Mouse (Mus musculus) myocyte (in vitro differentiated cells): Measurements from ENCODE around the gene Kif20b.

Experiments used
- CEBPB ChIP-seq: IDR thresholded peaks from 2 replicates; pipeline ENCODE4 v1.6.1; 2011; ENCODE audit warnings: mild to moderate bottlenecking, moderate library complexity; ENCODE audit not compliant: poor library complexity, insufficient read depth, severe bottlenecking
- MAX ChIP-seq: IDR thresholded peaks from one replicate; pipeline ENCODE4 v1.6.1; 2011; ENCODE audit warnings: low read depth, mild to moderate bottlenecking, control low read depth
- MYOD1 ChIP-seq, 3 experiments: IDR thresholded peaks; one replicate each; pipeline ENCODE4 v1.6.1; 2011; ENCODE audit warnings: control low read depth in 2 of 3, low read depth in 2 of 3, mild to moderate bottlenecking in 2 of 3, moderate library complexity in 1 of 3; ENCODE audit not compliant: insufficient read length in 2 of 3, control insufficient read depth in 1 of 3
- MYOG ChIP-seq, 3 experiments: IDR thresholded peaks; one replicate each; pipeline ENCODE4 v1.6.1; 2011; ENCODE audit warnings: control low read depth in 2 of 3, low read depth in 2 of 3, mild to moderate bottlenecking in 2 of 3; ENCODE audit not compliant: insufficient read length in 2 of 3, control insufficient read depth in 1 of 3, insufficient read depth in 1 of 3
- POLR2A ChIP-seq: IDR thresholded peaks from one replicate; pipeline ENCODE4 v1.6.1; 2011; ENCODE audit warnings: low read depth, mild to moderate bottlenecking, control low read depth, moderate library complexity; ENCODE audit not compliant: insufficient read length
- POLR2AphosphoS2 ChIP-seq: IDR thresholded peaks from one replicate; pipeline ENCODE4 v1.6.1; 2011; ENCODE audit warnings: low read depth, control low read depth; ENCODE audit not compliant: insufficient read length
- REST ChIP-seq: IDR thresholded peaks from one replicate; pipeline ENCODE4 v1.6.1; 2011; ENCODE audit warnings: mild to moderate bottlenecking, control low read depth, moderate library complexity; ENCODE audit not compliant: insufficient read depth, insufficient read length
- SRF ChIP-seq: IDR thresholded peaks from one replicate; pipeline ENCODE4 v1.6.1; 2011; ENCODE audit warnings: low read depth; ENCODE audit not compliant: control insufficient read depth, insufficient read length
- TCF3 ChIP-seq: IDR thresholded peaks from one replicate; pipeline ENCODE4 v1.6.1; 2011; ENCODE audit warnings: low read depth, control low read depth; ENCODE audit not compliant: insufficient read length
- USF1 ChIP-seq: IDR thresholded peaks from one replicate; pipeline ENCODE4 v1.6.1; 2011; ENCODE audit warnings: low read depth, mild to moderate bottlenecking, control low read depth, moderate library complexity

DNA sequence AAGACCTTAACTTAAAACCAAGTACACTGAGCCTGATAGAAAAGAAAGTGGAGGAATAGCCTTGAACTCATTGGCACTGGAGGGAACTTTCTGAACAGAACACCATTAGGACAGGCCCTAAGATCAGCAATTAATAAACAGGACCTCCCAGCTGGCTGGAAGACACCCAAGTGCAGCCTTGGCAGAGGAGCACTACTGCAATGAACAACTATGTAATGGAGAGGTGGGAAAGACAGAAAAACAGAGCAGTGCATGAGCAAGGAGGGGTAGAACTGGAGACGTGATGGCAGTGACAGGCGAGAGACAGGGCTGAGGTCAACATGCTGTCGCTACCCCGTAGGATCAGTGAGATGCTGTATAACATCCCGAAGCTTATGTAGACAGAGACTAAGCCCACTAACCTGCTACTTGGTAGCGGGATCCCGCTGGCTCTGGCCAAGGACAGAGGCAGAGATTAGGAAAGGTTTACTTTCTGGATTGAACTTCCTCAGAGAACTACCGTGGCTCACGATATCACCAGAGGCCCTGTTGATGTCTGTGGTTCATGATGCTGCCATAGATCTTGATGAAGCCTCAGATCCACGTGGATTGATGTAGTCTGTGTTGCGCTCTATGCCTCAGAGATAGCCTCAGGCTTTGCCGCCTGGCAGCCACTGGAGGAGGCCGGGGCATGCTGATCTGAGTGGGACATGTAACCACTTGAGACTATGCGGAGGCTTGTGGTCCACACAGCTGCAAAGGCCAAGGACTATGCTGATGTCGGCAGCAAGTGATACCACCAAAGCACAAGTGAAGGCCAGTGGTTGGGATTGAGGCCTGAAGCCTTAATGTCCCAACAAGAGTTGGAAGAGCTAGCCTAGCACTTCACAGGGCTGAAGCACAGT lies 24.8 kb upstream of the Kif20b start:
- TF ChIP-seq POLR2A (no peak), MAX (no peak), MYOD1 (IDR thresholded peaks at IDR 0.05; ENCODE audit: control insufficient read depth in 1 of 3, insufficient read length in 2 of 3, low read depth in 2 of 3) (no peak), USF1 (no peak), MYOG (IDR thresholded peaks at IDR 0.05; ENCODE audit: control insufficient read depth in 1 of 3, insufficient read depth in 1 of 3, insufficient read length in 2 of 3, low read depth in 2 of 3) (no peak), REST (no peak), POLR2AphosphoS2 (no peak), SRF (no peak), CEBPB (no peak), TCF3 (no peak)
